Mouse (Mus musculus): ENCODE results near the gene Braf.

DNA sequence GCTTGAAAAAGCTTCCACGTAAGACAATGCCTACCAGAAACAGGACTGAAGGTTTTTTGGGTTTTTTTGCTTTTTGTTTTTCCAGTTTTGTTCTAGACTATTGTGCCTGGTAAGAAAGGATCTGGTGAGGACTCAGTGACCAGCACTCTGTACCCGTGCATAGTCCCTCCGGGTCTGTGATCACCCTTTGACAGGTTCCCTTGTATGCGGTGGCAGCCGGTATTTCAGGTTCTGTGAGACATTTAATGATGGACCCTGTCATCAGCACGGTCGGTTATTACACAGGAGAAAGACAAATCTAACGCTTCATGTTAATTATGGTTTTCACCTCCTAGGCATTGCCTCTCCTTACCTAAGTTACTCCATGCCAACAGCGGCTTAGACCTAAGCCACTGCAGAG, 49.8 kb upstream of the Braf start:
- TF ChIP-seq ZC3H11A (IDR thresholded peaks at IDR 0.05; ENCODE audit: borderline replicate concordance, low read depth, low read length) (no peak), HCFC1 (IDR thresholded peaks at IDR 0.05; ENCODE audit: borderline replicate concordance, insufficient read depth, low read length) (no peak)

All from ES-E14 (cell line).